16 mouse cellular contexts compared by ENCODE assay signal in genomic region chr10:86345645-86346044, GRCm38 (mm10).
"Had no signal": no experiment of that assay in that cellular context is flagged by ENCODE, and none has a peak within 500 bp of the region (broad histone marks: within the 10 kb centered on the region; RNA-seq: fewer than 3 reads in every experiment).

No protein-coding gene starts in this region.

- H3K4me2 ChIP-seq: neural tube, embryonic 12.5 days; neural tube, embryonic 13.5 days; neural tube, embryonic 15.5 days; stomach, embryonic 15.5 days had no signal

- H3K9me3 ChIP-seq: neural tube, embryonic 12.5 days; neural tube, embryonic 13.5 days; neural tube, embryonic 15.5 days; stomach, embryonic 15.5 days had no signal

- H3K4me1 ChIP-seq: neural tube, embryonic 12.5 days had no signal

- DNase-seq: retina, postnatal 1 day; right cerebral cortex, adult 18-20 months; right cerebral cortex, postnatal 14 days; right cerebral cortex, postnatal 25 days; right cerebral cortex, postnatal 4 days; spleen, adult 18-20 months; thymus, adult 18-20 months; thymus, adult 2 months; thymus, postnatal 14 days; thymus, postnatal 25 days; thymus, postnatal 36 days; thymus, postnatal 4 days had no signal

- H3K9ac ChIP-seq: neural tube, embryonic 12.5 days; neural tube, embryonic 13.5 days; neural tube, embryonic 15.5 days; stomach, embryonic 15.5 days had no signal

- H3K27ac ChIP-seq: neural tube, embryonic 12.5 days; neural tube, embryonic 13.5 days; neural tube, embryonic 15.5 days had no signal

- H3K27me3 ChIP-seq: neural tube, embryonic 12.5 days; neural tube, embryonic 13.5 days; neural tube, embryonic 15.5 days; stomach, embryonic 15.5 days had no signal

- H3K4me3 ChIP-seq: neural tube, embryonic 12.5 days; neural tube, embryonic 13.5 days; neural tube, embryonic 15.5 days; stomach, embryonic 15.5 days had no signal
